Mouse (Mus musculus) lung, embryonic 14.5 days (tissue): ENCODE results near the gene Ablim1. TPM values are rescaled to one million over a fixed set of nuclear protein-coding genes. Genes with fewer than 3 reads are reported as not detected.

Source experiments
- ATAC-seq: fragments of 200-750 bp; cut with Nextera tagmentation; 2 replicates; pipeline ENCODE4 v1.8.0; 2017; ENCODE audit warnings: mild to moderate bottlenecking, moderate TSS enrichment, moderate library complexity; ENCODE audit not compliant: insufficient read depth
- DNase-seq: peaks from one replicate; pipeline ENCODE4 v3.0.0-alpha.2; 2015
- H3K27ac ChIP-seq: fragments of 300-500 bp; sonication (generic); 2 replicates; pipeline ENCODE4 v1.5.1; 2014; ENCODE audit warnings: low read depth, mild to moderate bottlenecking, moderate library complexity
- H3K27me3 ChIP-seq: fragments of 300-500 bp; sonication (generic); 2 replicates; pipeline ENCODE4 v1.6.1; 2014; ENCODE audit warnings: low read length, control low read depth; ENCODE audit not compliant: insufficient read depth
- H3K36me3 ChIP-seq: fragments of 300-500 bp; sonication (generic); 2 replicates; pipeline ENCODE4 v1.6.1; 2014; ENCODE audit warnings: control low read depth; ENCODE audit not compliant: insufficient read depth
- H3K4me1 ChIP-seq: fragments of 300-500 bp; sonication (generic); 2 replicates; pipeline ENCODE4 v1.6.1; 2014; ENCODE audit warnings: antibody characterized with exemption, control low read depth; ENCODE audit not compliant: insufficient read depth
- H3K4me2 ChIP-seq: fragments of 300-500 bp; sonication (generic); 2 replicates; pipeline ENCODE4 v1.6.1; 2014; ENCODE audit warnings: mild to moderate bottlenecking
- H3K4me3 ChIP-seq: fragments of 300-500 bp; sonication (generic); 2 replicates; pipeline ENCODE4 v1.5.1; 2014; ENCODE audit warnings: low read depth, low read length
- H3K9ac ChIP-seq: fragments of 300-500 bp; sonication (generic); 2 replicates; pipeline ENCODE4 v1.6.1; 2014
- H3K9me3 ChIP-seq: fragments of 300-500 bp; sonication (generic); 2 replicates; pipeline ENCODE4 v1.6.1; 2016; ENCODE audit warnings: low read depth, low read length, control low read depth
- CTCF ChIP-seq: IDR thresholded peaks from 2 replicates; pipeline ENCODE4 v1.5.1; 2016; ENCODE audit warnings: antibody characterized with exemption, low read depth
- WGBS: fragments of 180-500 bp; shearing (Covaris S2); extraction: QIAGEN DNeasy Blood & Tissue Kit; methylation state at CpG from one replicate; pipeline ENCODE4 v1.1.7; 2014; 5-methylcytosine and 5-hydroxymethylcytosine counted together
- polyA plus RNA-seq: library from polyadenylated mRNA; unstranded; fragments of >200 nt; fragmentation: Nextera tagmentation; extraction: Ambion mirVana; gene quantifications from 2 replicates; pipeline ENCODE4 v1.2.1, GENCODE M21; 2014

Ablim1 gene
- polyA plus RNA-seq, 1 experiment from 2014 or later = 39.9 TPM

DNA sequence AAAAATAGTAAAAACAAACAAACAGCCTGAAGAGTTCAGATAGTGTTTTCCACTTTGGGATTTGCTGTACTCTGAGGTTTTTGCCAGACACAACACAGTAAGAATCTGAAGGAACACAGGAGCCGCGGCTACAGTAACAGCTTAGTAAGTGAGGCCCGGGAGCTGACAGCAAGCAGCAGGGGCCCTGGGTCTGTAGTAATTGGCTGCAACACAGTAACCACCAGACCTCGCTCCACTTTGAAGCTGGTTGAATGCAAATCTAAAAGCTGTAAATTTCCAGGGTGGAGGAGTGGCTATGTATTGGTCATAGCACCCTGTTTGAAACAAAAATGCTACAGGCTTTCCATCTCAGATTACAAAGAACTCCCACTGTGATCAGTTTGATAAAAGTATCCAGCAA, 252.0 kb downstream of the Ablim1 start:
- ATAC-seq = no peak
- no peak for DNase-seq

DNA sequence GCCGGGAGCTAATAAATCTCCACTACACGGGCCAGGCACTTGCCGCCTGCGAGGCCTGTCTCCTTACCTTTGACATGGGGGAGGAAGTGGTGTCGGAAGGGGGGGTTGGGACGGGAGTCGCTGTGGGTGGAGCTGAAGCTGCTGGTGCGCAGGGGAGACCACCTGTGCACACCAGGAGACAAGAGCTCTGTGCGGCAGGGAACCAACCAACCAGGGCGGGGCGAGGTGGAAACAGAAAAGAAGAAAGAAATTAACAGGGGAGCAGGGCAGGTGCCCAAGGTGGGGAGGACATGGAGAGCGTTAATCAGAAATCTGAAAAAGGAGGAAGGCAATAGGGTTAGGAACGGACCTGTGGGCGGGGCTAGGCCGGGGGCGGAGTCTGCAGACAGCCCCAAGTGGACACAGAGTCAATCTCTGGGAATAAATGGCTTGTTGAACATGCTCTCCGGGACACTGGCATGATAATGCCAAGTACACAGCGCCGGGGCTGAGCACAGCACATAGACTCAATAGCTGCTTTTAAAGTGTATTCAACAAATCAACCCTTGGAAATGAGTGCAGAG, 255.6 kb downstream of the Ablim1 start:
- Histone ChIP-seq H3K4me2 (no peak overlapping the region), H3K9ac (no peak overlapping the region), H3K4me1 (no peaks in the 10 kb centered on the region), H3K27me3 (no peaks in the 10 kb centered on the region), H3K9me3 (peaks cover 4% of the 10 kb centered on the region; the same call in 1 of the 2 replicates), H3K27ac (no peak overlapping the region), H3K36me3 (peaks cover 13% of the 10 kb centered on the region; the same call in 1 of the 2 replicates), H3K4me3 (no peak overlapping the region)
- no peak for ATAC-seq
- DNase-seq = no peak
- WGBS = 53% methylated on average over 19 of the region's 19 CpGs
- TF ChIP-seq CTCF = no peak

More for the DNA sequence above, 252.0 kb downstream of the Ablim1 start:
- Histone ChIP-seq H3K36me3 (peaks cover 13% of the 10 kb centered on the region; the same call in 1 of the 2 replicates), H3K9me3 (peaks cover 2% of the 10 kb centered on the region; the same call in 1 of the 2 replicates), H3K27me3 (no peaks in the 10 kb centered on the region), H3K9ac (no peak overlapping the region), H3K4me2 (no peak overlapping the region), H3K27ac (no peak overlapping the region), H3K4me3 (no peak overlapping the region), H3K4me1 (no peaks in the 10 kb centered on the region)
- no peak for TF ChIP-seq CTCF
- WGBS = 79% methylated on average over 4 of the region's 4 CpGs

DNA sequence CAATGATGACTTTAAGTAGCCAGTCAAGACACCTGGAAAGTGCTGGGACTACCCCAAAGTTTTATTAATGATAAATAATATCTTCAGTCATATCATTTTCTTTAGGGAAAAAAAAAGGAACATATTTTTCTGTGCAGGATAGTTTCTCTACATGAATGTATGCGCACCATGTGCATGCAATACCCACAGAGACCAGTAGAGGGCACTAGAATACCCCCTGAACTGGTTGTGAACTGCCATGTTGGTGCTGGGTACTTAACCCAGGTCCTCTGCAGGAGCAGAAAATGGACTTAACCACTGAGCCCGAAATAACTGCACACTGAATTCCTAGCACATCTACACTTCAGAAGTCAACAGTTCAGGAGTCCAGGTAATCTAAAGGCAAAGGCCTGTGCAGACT, 257.2 kb downstream of the Ablim1 start:
- H3K27me3 ChIP-seq = no peaks in the 10 kb centered on the region
- 97% methylated on average over 2 of the region's 2 CpGs for WGBS
- no peak for DNase-seq
- peak; percentile 46; the same call in 1 of the 2 replicates for TF ChIP-seq CTCF
- H3K36me3 ChIP-seq = peaks cover 7% of the 10 kb centered on the region; the same call in 1 of the 2 replicates
- ATAC-seq = no peak
- no peak overlapping the region for H3K4me3 ChIP-seq
- peaks cover 4% of the 10 kb centered on the region; the same call in 1 of the 2 replicates for H3K9me3 ChIP-seq
- no peak overlapping the region for H3K27ac ChIP-seq
- no peaks in the 10 kb centered on the region for H3K4me1 ChIP-seq
- H3K4me2 ChIP-seq = no peak overlapping the region
- no peak overlapping the region for H3K9ac ChIP-seq

DNA sequence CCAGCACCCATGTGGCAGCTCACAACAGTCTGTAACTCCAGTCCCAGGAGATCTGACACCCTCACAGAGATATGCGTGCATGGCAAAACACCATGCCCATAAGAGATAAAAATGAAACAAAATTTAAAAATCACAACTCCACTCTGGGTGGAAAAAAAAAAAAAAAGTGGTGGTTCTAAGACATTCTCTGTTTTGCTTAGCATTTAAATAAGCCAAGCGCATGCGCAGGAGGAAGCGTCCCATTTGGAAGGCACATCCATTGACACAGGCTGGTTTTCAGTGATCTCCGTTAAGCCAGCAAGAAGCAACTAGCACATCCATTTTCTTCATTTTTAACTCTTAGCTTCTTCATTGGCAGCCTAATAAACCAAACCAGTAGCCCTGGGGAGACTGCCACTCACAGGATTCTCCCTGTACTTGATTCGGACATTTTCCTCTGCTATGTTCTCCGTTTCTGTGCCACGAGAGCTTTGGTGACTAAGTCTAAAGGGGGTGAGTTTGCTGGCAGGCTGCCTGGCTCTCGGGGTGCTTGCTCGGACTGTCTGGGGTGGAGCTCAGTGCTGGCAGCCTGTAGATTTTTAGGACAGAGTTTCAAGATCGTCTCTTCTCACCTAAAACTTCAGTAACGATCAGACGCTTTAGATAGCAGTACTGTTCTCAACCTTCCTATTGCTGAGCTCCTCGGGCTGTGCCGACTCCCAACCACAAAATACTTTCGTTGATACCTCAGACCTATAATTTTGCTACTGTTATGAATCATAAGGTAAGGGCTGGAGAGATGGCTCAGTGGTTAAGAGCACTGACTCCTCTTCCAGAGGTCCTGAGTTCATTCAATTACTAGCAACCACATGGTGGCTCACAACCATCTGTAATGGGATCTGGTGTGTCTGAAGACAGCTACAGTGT, 259.3 kb downstream of the Ablim1 start:
- H3K36me3 ChIP-seq = peaks cover 7% of the 10 kb centered on the region; the same call in 1 of the 2 replicates
- H3K4me2 ChIP-seq = no peak overlapping the region
- no peak overlapping the region for H3K4me3 ChIP-seq
- no peak for ATAC-seq
- H3K27me3 ChIP-seq = no peaks in the 10 kb centered on the region
- no peak overlapping the region for H3K27ac ChIP-seq
- no peaks in the 10 kb centered on the region for H3K4me1 ChIP-seq
- DNase-seq = peak; percentile 44
- WGBS = 74% methylated on average over 16 of the region's 16 CpGs
- H3K9ac ChIP-seq = no peak overlapping the region
- H3K9me3 ChIP-seq = peaks cover 4% of the 10 kb centered on the region; the same call in 1 of the 2 replicates
- TF ChIP-seq CTCF = no peak

DNA sequence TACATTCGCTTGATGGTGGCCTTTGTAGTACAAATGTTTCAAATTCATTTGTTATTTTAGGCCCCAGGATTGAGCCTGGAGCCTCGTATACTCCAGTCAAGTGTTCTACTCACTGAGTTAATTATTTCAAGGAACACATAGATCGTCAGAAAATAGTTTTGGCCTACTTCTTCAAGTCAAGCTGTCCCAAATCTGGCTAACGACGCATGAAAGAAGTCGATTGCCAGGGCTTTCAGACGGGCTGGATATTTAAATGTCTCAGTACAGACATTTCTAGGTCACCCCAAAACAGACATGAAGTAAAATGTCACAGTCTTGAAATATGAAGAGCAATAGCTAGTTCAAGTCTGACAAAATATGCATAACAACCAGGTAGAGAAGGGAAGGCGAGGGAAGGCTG, 261.8 kb downstream of the Ablim1 start:
- WGBS = 66% methylated on average over 8 of the region's 8 CpGs
- no peak for TF ChIP-seq CTCF
- Histone ChIP-seq H3K4me2 (no peak overlapping the region), H3K9me3 (peaks cover 4% of the 10 kb centered on the region; the same call in 1 of the 2 replicates), H3K36me3 (peaks cover 2% of the 10 kb centered on the region; the same call in 1 of the 2 replicates), H3K4me3 (no peak overlapping the region), H3K27me3 (no peaks in the 10 kb centered on the region), H3K9ac (no peak overlapping the region), H3K27ac (no peak overlapping the region), H3K4me1 (no peaks in the 10 kb centered on the region)
- DNase-seq (no peak), ATAC-seq (no peak)

DNA sequence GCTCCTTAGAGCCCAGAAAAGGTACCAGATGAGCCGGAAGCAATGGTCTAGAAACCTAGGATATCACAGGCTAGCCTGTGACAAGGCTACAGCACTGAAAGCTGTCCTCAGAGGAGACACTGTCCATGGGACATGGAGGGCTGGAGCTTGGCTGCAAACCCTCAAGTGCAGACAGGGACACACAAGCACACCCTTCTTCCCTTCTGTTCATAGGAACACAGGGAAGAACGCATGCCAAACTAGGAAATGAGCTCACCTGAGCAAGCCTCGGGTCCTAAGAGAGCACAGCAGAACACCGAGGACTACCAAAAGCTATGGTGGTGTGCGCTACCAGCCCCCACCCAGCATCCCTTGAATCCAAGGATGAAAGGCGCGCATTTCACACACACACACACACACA, 262.7 kb downstream of the Ablim1 start:
- no peak for TF ChIP-seq CTCF
- Histone ChIP-seq H3K9me3 (no peaks in the 10 kb centered on the region), H3K27me3 (no peaks in the 10 kb centered on the region), H3K36me3 (no peaks in the 10 kb centered on the region), H3K4me3 (no peak overlapping the region), H3K9ac (no peak overlapping the region), H3K4me1 (no peaks in the 10 kb centered on the region), H3K4me2 (no peak overlapping the region), H3K27ac (no peak overlapping the region)
- no peak for DNase-seq
- WGBS = 93% methylated on average over 7 of the region's 7 CpGs
- ATAC-seq = no peak

DNA sequence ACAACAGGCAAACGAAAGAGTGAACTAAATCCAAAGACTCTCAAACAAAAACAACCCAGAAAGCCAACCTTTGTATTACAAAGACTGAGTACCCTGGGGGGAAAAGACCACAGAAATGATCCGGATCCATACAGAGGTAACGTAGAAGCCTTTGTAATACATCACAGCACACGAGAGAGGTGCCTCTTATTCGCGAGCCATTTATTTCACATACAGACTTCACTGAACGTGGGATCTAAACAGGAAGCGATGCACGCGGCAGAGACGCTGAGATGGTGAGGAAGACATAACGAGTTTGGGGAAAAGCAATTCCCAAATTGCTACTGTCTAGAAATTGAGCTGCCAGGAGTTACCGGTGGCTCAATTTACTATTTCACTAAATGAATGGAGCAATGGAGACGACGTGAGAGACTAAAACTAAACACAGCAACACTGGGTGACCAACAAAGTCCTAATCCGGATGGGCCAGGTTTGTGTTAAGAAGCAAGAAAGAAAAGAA, 265.1 kb downstream of the Ablim1 start:
- TF ChIP-seq CTCF = no peak
- H3K9me3 ChIP-seq = no peaks in the 10 kb centered on the region
- DNase-seq = no peak
- no peaks in the 10 kb centered on the region for H3K27me3 ChIP-seq
- H3K9ac ChIP-seq = no peak overlapping the region
- WGBS = 64% methylated on average over 16 of the region's 16 CpGs
- no peaks in the 10 kb centered on the region for H3K4me1 ChIP-seq
- no peak overlapping the region for H3K4me3 ChIP-seq
- H3K27ac ChIP-seq = no peak overlapping the region
- peaks cover 2% of the 10 kb centered on the region; the same call in 1 of the 2 replicates for H3K36me3 ChIP-seq
- no peak overlapping the region for H3K4me2 ChIP-seq
- no peak for ATAC-seq
